Mouse (Mus musculus) c-Kit-positive CD71-negative TER-119-negative erythroid progenitor cells, embryonic 14.5 days (primary cell): ENCODE results near the gene Hk1.

Source experiments
- DNase-seq: peaks from one replicate; pipeline ENCODE4 v3.0.0-alpha.2; 2013; ENCODE audit warnings: low read depth

The Hk1 gene

DNA sequence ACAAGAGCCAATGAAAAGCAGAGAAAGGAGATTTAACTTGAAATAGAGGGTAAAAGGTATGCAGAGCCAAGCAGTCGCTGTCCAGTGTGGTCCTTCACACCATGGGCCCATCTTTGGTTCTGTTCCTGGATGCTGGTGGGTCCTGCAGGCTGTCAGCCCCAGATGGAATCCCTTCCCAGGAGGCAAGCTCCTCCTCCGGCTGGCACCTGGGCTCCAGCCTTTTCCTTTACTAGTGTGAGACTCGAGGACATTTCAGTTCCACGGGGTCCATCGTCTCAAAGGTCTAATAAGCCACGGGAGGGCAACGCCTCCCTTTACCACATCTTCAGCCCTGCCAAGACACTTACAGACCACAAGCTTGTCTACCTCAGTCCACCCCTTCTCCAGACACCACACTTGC lies 60.6 kb downstream of the Hk1 start:
- no peak for DNase-seq

DNA sequence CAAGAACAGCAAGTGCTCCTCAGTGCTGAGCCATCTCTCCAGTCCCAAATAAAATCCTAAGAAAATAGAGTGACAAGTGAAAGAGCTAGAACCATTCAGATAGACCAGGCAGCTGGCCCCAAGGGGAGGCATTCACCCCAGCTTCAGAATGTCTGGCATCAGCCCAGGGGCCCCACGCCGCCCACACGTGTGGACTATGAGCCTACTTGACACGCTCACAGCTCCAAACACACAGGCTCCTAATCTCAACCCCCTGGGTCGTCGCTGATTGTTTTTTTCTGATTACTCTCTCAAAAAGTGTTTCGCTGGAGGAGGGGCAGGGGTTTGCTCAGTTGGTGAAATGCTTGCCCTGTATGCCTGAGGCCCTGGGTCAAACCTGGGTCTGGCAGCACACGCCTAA lies 63.2 kb downstream of the Hk1 start:
- no peak for DNase-seq

DNA sequence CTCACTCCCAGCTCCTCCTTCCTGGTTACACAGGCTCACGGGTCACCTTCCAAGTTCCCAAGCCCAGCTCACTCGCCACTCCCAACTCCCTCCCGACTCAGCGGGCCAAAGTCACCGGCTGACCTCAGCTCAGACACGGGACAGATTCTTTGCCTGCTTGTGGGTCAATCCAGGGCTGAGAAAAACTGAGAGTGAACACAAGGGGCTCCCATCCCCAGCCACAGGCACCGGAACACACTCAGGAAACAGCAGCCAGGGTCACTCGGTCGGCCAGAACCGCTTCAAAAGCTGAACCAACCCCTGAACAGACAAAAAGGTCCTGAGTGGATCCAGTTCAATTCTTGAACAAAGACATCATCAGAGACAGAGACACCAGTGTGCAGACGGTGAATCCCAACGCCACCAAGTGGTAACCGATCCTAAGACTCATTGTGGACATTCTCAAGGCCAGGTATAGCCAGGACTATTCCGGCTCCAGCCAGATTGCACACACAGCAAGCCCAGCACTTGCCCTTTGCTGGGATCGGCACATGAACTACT lies 65.8 kb downstream of the Hk1 start:
- no peak for DNase-seq

DNA sequence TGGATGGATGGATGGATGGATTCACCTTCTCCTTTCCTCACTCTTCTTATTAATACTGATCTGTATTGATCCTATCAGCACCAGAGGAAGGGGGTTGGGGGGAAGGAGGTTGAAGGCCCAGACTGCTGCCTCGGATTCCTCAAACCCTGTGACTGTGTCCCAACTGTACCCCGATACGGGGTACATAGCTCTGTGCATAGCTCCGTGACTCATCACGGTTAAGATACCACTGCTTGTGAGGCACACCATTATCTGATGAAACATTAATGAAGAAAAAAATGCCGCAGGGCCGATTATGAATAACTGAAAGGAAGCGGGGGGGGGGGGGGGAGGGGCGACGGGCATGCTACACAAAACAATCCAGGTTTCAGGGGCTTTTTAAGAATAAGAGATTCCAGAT lies 66.6 kb downstream of the Hk1 start:
- DNase-seq, result no peak

DNA sequence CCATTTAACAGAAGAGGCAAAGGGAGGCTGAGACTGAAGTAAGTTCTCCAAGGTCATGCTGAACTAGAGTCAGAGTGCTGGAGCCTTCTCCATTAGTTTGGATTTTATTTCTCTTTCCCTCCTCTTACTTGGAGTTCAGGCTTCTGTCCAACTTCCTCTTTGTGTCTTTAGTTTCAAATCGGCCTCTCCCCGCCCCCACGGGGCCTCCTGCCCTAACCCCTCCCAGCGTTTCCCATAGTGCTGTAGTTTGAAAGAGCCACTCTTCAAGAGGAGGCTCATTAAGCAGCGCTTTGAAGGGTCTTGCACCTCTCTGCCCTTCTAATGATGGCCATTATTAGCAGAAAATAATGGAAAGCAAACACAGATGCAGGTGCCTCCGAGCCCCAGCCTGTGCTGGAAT lies 68.2 kb downstream of the Hk1 start:
- peak; percentile 62 for DNase-seq

DNA sequence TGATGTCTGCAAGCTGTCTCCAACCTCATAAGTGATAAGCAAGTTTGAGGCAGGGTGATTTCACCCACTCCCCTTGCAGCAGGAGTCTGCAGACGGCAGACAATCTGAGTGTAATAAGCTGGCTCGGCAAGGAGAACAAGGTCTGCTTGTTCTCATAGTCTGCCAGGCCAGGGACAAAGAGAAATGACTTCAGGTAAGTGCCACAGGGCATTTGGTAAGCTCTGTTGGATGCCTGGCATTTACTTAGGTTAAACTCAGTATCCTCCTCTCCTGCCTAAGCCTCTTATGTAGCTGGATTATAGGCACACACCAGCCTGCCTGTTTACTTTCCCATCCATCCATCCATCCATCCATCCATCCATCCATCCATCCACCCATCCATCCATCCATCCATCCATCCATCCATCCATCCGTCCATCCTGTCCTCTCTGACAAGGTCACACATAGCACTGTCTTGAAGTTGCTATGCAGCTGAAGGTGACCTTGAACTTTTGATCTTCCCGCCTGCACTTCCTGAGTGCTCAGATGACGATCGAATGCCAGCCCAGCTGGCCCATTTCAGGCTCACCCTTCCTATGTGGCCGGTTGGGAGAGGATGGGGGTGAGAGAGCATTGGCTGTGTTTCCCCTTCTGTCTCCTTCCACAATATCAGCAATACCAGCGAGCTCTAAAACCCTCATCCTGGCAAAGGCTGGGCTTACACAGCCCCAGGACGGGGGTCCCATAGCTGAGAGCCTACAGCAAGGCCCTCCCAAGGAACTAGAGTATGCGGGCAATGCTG lies 69.3 kb downstream of the Hk1 start:
- no peak for DNase-seq

- no peak for DNase-seq
Observed at GRCm38 (mm10) chr10:62309593-62309992, 70.1 kb downstream of the Hk1 start.

- no peak for DNase-seq
Observed at GRCm38 (mm10) chr10:62308896-62309491, 70.7 kb downstream of the Hk1 start.

DNA sequence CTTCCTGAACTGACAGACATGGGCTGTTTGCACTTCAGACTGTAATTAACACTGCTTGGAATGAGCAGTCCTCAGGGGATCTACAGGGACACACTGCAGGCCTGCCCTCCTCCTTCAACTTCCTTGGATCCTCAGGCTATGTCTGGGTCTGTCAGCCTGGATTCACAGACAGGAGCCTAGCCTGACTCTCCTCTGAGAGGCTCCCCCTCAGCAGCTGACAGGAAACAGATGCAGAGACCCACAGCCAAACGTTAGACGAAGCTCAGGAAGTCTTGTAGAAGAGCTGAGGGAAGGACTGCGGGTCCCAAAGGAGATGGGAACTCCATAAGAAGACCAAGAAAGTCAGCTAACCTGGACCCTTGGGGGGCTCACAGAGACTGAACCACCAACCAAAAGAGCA lies 73.2 kb downstream of the Hk1 start:
- no peak for DNase-seq

DNA sequence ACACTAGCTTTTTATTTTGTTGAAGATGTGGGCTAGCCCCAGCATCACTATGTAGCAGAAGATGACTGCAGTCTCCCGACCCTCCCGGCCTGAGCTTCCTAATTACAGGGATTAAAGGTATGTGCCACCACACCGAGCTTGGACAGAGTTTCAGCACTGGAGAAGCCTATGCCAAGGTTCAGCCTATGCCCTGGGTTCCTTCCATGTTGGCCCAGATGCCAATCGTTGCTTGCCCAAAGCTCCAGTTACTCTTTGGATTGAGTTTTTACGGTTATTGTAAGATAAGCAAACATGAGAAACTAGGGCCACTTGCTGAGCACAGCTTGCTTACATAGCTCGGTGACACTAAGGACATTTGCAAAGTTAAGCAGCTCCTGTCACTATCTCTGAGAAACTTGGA lies 74.6 kb downstream of the Hk1 start:
- DNase-seq, result no peak

DNA sequence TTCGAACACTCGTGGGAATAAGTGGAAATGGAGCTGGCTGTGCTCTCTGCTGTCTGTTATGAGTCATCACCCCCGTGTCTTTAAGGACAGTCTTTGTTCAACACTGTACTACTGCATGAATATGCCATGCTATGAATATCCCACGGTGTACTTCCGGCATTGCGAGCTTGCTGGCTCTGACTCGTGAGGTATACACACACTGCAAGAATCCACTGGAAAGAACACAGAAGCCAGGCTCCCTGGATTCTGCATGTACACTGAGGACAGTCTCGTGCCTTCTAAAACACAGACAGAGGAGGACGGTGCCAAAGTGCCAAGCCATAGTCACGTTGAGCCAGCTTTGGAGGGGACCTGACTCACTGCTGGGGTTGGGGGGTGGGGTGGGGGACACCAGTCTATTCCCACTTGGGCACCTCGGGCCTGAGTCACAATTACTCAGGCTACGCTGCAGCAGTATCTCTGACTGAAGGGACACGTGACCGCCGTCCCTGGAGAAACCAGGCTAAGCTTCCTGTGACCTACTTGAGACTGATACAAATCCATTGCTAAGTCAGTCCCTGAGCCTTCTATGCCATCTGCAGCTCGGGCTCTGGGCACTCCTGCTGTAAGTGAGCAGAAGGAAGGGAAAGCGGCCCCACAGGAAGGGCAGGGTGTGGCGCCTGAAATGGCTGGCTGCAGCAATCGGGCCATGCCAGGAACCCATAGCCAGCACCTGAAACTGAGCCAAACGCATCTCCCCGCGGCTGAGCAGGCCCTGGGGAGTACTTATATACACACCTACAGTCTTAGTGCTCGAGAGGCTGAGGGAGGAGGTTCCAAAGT lies 79.5 kb downstream of the Hk1 start:
- no peak for DNase-seq

DNA sequence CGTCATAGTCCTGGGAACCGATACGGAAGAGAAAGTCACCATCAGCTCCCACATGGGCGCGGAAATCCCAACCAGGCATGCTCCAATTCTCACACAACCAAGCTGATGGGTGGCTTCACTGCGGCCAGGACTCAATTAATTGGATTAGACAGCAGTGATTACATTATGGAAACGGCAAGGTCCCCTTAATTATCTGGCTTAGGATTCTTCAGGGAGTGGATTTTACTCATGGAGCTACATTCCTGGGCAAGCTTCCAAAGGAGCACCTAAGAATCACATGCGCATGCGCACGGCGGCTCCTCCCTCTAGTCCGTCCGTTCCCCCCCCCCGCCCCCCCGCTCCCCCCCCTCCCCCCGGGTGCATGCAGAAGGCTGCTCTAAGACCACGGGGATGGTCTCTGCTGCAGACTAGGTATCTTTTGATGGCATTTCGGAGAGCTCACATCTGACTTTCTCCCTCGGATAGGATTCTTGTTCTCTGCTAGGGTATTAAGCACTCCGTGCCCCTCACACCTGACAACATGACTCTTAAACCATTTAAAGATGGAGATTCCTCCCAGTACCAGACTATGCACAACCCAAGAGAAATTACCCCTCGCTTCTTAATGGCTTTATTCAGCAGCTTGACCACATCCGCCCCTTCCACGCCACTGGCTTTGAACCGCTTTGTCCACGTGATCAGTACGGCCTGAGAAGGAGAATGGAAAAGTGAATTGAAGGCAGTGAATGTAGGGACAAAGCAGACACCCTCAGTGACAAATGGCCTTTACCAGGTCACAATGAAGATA lies 83.4 kb downstream of the Hk1 start:
- no peak for DNase-seq

DNA sequence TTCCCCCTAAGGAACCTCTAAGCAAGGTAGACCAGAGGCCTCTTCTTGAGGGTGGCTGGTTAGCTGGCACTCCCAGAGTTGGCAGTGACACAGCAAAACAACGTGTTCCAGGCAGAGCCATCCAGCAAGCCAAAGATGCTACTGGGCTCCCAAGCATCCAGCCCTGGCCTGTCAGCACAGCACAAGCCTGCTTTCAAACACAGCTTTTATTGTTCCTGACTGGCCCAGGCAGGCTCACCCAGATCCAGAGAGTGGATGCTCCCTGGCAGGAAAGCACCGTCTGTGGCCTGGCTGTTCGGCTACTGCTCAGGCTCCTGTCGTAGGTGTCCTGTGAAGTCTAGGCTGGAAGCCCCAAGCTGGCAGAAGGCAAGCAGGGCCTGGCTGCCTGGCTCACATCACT lies 85.6 kb downstream of the Hk1 start:
- no peak for DNase-seq

GRCm38 (mm10) chr10:62287460-62288124 lies 92.1 kb downstream of the Hk1 start:
- no peak for DNase-seq

DNA sequence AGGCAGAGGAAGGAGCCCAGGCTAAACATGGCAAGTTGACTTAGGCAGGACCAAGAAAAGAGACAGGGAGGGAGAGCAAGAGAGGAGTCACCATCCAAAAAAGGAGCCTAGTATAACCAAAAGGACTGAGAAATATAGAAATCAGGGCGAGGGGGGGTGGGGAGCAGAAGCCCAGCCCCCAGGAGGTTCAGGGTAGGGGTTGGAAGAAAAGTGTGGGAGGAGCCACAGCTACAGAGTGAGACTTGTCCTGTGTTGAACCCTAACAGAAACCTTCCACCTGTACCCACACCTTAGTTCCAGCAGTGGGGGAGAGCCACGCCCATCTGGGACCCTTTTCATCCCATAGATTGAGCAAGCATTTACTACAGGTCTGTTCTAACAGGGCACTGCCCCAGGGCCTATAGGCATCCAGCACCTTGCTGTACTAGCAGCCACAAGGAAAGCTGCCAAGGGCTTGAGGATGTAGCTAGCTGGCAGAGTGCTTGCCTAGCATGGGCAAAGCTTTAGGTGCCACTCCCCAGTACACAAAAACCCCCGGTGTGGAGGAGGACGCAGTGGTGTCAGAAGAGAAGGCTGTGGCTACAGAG lies 96.4 kb downstream of the Hk1 start:
- no peak for DNase-seq

DNA sequence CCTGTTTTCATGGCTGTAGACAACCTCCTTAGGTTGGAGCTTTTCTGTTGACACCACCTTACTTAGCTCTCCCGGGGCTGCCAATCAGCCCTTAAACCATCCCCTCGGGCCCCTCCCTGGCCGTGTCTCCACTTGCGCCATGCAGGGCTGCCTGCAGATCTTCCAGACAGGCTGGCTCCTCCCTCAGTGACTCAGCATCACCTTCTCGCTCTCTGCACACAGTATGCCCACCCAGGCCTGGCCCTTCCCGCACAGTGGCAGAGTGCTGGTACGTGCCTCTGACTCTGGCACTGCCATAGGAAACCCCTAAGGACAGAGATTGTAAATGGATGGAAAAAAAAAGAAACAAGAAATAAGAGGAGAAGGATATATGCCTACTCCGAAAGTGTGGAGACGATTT lies 96.9 kb downstream of the Hk1 start:
- DNase-seq, result no peak

DNA sequence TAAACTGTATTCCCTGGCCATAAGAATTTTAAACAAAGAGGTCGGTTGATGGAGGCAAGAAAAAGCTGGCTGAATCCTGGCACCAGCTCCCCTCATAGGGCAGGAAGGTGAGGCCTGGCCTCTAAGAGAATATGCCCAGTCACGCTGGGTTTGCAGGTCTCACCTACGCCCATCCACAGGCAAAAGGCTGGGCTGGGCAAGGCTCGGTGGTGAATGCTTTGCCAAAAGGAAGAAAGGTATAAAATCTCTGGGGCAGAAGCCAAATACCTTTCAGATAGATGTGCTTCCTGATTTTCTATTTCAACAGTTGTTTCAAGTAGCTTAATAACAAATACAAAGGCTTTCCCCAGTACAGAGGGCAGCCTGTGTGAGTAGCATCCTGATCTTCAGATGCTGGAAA lies 100.0 kb downstream of the Hk1 start:
- no peak for DNase-seq

DNA sequence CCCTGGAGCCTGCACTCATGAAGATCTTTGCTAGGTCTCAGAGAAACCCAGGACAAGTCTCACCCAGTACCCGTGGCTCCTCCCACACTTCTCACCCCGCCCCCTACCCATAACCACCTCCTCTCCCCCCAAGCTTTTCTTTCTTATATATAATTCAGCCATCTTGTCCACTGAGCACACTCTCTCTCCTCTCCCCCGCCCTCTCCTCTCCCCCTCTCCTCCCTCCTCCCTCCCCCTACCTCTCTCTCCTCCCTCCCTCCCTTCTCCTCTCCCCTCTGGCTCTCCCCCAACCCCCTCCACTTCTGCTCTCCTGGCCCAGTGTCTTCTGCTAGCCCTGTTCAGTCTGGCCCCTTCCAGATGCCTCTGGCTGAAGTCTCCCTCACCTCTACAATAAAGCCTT lies 100.6 kb downstream of the Hk1 start:
- DNase-seq, result no peak

DNA sequence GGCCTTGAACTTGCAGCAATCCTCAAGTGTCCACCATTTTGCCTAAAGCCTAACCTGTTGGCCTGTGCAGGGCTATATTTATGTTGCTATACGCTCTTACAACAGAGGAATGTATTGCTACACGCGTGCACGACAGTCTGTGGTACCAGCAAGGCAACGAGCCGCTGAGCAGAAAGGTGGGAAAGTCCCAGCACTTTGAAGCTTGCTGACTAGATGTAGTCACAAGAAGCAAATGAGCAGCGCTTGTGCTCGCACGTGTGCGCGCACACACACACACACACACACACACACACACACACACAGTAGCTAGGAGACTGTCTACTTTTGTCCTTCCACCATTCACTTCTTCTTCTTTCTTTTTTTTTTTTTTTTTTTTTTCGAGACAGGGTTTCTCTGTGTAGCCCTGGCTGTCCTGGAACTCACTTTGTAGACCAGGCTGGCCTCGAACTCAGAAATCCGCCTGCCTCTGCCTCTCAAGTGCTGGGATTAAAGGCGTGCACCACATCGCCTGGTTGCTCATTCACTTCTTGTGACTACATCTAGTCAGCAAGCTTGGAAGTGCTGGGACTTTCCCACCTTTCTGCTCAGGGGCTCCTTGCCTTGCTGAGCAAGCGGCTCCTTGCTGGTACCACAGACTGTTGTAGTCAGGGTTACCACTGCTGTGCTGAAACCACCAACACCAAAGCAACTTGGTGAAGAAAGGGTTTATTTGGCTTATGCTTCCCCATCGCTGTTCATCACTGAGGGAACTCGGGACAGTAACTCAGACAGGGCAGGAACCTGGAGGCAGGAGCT lies 102.0 kb downstream of the Hk1 start:
- no peak for DNase-seq

DNA sequence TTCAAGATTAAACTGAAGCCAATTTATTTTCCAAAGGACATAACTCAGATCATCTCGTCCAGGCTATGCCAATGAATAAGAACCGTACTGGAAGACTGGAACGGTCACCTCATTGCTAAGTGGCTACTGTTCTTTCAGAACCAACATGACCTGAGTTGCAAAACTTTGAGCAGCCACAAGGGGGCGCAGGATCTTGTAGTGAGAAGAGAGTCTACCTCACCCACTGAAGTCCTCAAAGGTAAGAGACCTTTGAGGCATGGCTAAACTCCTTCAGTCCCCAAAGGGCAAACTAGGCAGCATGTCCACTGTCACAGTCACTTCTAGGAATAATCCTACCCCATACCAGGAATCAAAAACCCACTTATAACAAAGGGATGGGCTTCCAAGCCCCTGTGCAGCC lies 104.5 kb downstream of the Hk1 start:
- DNase-seq, result peak; percentile 74
